20 mouse cellular contexts compared by ENCODE assay signal in genomic region chr14:74166221-74166620, GRCm38 (mm10).
A peak's percentile ranks its signal among the peaks of the same experiment; 100 is the strongest.
DNase-seq lines count a peak whose midpoint lies in the region; ATAC-seq lines count a peak whose summit lies in the region.
"Had no signal": no experiment of that assay in that cellular context is flagged by ENCODE, and none has a peak within 500 bp of the region (broad histone marks: within the 10 kb centered on the region; RNA-seq: fewer than 3 reads in every experiment).

No protein-coding gene starts in this region.

- H3K9ac ChIP-seq in liver, embryonic 12.5 days: no peak overlapping the region
- H3K9ac ChIP-seq: forebrain, embryonic 12.5 days had no signal

- H3K27me3 ChIP-seq in liver, embryonic 12.5 days (replicated peaks): no peaks in the 10 kb centered on the region
- H3K27me3 ChIP-seq: forebrain, embryonic 12.5 days had no signal

- 64% methylated on average over 2 of the region's 2 CpGs for WGBS in liver, embryonic 12.5 days (ENCODE audit: insufficient replicate concordance)

- ATAC-seq in liver, embryonic 12.5 days: no peak
- ATAC-seq: inflammation-experienced regulatory T-cells, adult 6 months had no signal

- intact Hi-C loops in heart, postnatal 14 days (cut with DNase I): no loop called here

- DNase-seq in cerebellum, postnatal 25 days: peak; percentile 7 to 15
- no peak for DNase-seq in cerebellum, adult 8-10 months
- peak; percentile 6 to 10 for DNase-seq in heart, adult 9 months (ENCODE audit: low spot score in 2 of 2)
- DNase-seq in heart, postnatal 14 days: no peak
- peak; percentile 31 for DNase-seq in brain, adult 2 months (ENCODE audit: low read depth, low spot score)
- DNase-seq in layer of hippocampus, postnatal 10 days (ENCODE audit: low spot score in 2 of 2): peak; percentile 15 to 19
- DNase-seq in c-Kit-positive CD71-positive TER-119-positive erythroid progenitor cells, embryonic 14.5 days (ENCODE audit: low spot score): no peak
- DNase-seq: gastrocnemius, postnatal 36 days; kidney, adult 8-10 months; kidney, postnatal 14 days; lung, adult 2 months; retina, postnatal 1 day; thymus, adult 2 months had no signal

- H3K27ac ChIP-seq in liver, embryonic 12.5 days: no peak overlapping the region
- H3K27ac ChIP-seq: embryonic facial prominence, embryonic 10.5 days; forebrain, embryonic 12.5 days; left cerebral cortex, adult 2 months had no signal

- H3K4me1 ChIP-seq in liver, embryonic 12.5 days: no peaks in the 10 kb centered on the region
- H3K4me1 ChIP-seq: embryonic facial prominence, embryonic 10.5 days; forebrain, embryonic 12.5 days had no signal

- no peak overlapping the region for H3K4me3 ChIP-seq in liver, embryonic 12.5 days
- H3K4me3 ChIP-seq: embryonic facial prominence, embryonic 10.5 days; forebrain, embryonic 12.5 days; left cerebral cortex, adult 2 months had no signal

- H3K36me3 ChIP-seq in liver, embryonic 12.5 days: no peaks in the 10 kb centered on the region
- H3K36me3 ChIP-seq: embryonic facial prominence, embryonic 10.5 days; forebrain, embryonic 12.5 days; G1E had no signal

- no peaks in the 10 kb centered on the region for H3K9me3 ChIP-seq in liver, embryonic 12.5 days (replicated peaks)
- H3K9me3 ChIP-seq: forebrain, embryonic 12.5 days; G1E had no signal

- no peak overlapping the region for H3K4me2 ChIP-seq in liver, embryonic 12.5 days
- H3K4me2 ChIP-seq: forebrain, embryonic 12.5 days; liver, embryonic 11.5 days had no signal

Comparison
In these comparisons a context has a peak if more than half of its experiments do, and no peak if none do; other contexts are left out.
1. DNase-seq: peak in cerebellum, postnatal 25 days (2 of 2), heart, adult 9 months (2 of 2), brain, adult 2 months (single experiment) and layer of hippocampus, postnatal 10 days (2 of 2); none in cerebellum, adult 8-10 months (single experiment), heart, postnatal 14 days (0 of 2) and c-Kit-positive CD71-positive TER-119-positive erythroid progenitor cells, embryonic 14.5 days (single experiment).